Mouse (Mus musculus) ES-E14 (cell line): ENCODE measurements around the gene Agbl5.

Source experiments
- MAFK ChIP-seq: IDR thresholded peaks from 2 replicates; pipeline ENCODE4 v1.6.1; 2014; ENCODE audit warnings: mild to moderate bottlenecking, low read depth, low read length, inconsistent platforms; ENCODE audit not compliant: insufficient read depth
- ZNF384 ChIP-seq: IDR thresholded peaks from 2 replicates; pipeline ENCODE4 v1.6.1; 2012; ENCODE audit warnings: low read depth, low read length, inconsistent platforms

DNA sequence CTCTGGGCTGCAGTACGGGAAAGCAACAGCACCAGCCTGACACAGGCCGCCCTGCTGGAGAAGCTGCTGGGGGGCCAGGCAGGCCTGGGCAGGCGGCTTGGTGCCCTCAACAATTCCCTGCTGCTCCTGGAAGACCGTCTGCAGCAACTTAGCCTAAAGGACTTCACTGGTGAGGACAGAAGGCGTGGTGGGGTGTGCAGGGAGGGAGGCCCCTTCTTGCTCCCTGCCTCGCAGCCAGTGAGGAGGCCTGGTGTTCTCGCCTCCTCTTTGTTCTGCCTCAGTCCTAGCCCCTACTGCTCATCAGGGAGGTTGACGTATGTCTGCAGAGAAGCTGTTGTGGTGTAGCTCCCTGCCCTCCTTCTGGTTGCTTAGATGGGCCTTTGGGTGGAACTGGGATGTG lies 30.2 kb downstream of the Agbl5 start:
- TF ChIP-seq ZNF384 = no peak
- no peak for TF ChIP-seq MAFK
